Mouse (Mus musculus): ENCODE measurements at regions not wholly inside any gene's neighbourhood (a gene's known extent, or its start where the extent isn't known, plus 50 kb on each side); places are given as distances from the start of the nearest gene placed in this dataset.

GRCm38 (mm10) chr1:35865263-35865662, 202.9 kb upstream of the Hs6st1 start:
- TF ChIP-seq CTCF (IDR thresholded peaks at IDR 0.05; ENCODE audit: low read depth, low read length) (no peak), POLR2A (IDR thresholded peaks at IDR 0.05; ENCODE audit: extremely low read depth, insufficient read depth, low read length) (no peak)
